Mouse (Mus musculus): ENCODE data around the gene Pfpl. TPM values are rescaled to one million over a fixed set of nuclear protein-coding genes. Genes with fewer than 3 reads are reported as not detected.
A peak's percentile ranks its signal among the peaks of the same experiment; 100 is the strongest.

The Pfpl gene
- total and polyA plus RNA-seq, 2 experiments from 2014 or later: not detected

DNA sequence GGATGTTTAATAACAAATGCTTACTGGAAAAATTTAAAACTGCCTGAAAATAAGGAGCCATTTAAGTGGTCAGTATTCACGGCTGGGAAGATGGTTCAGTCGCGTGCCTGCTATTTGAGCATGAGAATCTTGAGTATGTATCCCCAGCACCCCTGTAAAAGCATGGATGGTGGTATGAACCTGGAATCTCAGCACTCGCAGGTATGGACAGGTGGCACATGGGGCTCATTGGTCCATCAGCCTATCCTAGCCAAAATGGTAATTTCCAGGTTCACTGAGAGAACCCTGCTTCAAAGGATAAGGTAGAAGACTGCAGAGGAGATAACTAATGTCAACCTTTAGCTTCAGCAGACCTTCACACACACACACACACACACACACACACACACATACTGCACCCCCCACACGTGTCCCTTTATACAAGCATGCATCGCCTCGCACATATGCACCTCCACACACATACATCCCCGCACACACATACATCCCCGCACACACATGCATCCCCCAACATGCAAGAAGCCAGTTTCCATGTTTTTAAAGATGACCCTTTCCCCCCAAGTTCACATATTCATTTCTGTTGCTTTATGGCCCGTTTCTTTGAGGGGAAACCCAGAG, 37.9 kb downstream of the Pfpl start:
- Histone ChIP-seq H3K9me3 (ENCODE audit: low read length) (no peaks in the 10 kb centered on the region), H3K9ac (replicated peaks; ENCODE audit: low read length, poor library complexity, severe bottlenecking) (no peak overlapping the region), H3K27me3 (ENCODE audit: insufficient read depth, low read length) (no peaks in the 10 kb centered on the region), H3K36me3 (ENCODE audit: insufficient read depth, low read length) (peaks cover 21% of the 10 kb centered on the region), H3K4me3 (ENCODE audit: low read depth, low read length) (no peak overlapping the region), H3K27ac (ENCODE audit: low read depth, low read length) (no peak overlapping the region), H3K4me1 (ENCODE audit: insufficient read depth, low read length) (no peaks in the 10 kb centered on the region), H3K4me2 (ENCODE audit: low read depth, low read length, poor library complexity, severe bottlenecking) (no peak overlapping the region)
- no peak for TF ChIP-seq CTCF (IDR thresholded peaks at IDR 0.05)
- 92% methylated on average over 10 of the region's 10 CpGs for WGBS
- ATAC-seq (ENCODE audit: low FRiP score) (0 out of 2 replicates have a peak, but pooled peaks have one; percentile 14), DNase-seq (ENCODE audit: low spot score) (no peak)

- no peak overlapping the region for H3K4me2 ChIP-seq (ENCODE audit: low read depth, low read length, poor library complexity, severe bottlenecking)
- no peak overlapping the region for H3K27ac ChIP-seq (ENCODE audit: low read depth, low read length)
- TF ChIP-seq CTCF (IDR thresholded peaks at IDR 0.05): peak; percentile 89
- DNase-seq (ENCODE audit: low spot score): peak; percentile 63
- H3K9ac ChIP-seq (replicated peaks; ENCODE audit: low read length, poor library complexity, severe bottlenecking): no peak overlapping the region
- 25% methylated on average over 7 of the region's 7 CpGs for WGBS
- H3K4me1 ChIP-seq (ENCODE audit: insufficient read depth, low read length): no peaks in the 10 kb centered on the region
- no peak overlapping the region for H3K4me3 ChIP-seq (ENCODE audit: low read depth, low read length)
- peaks cover 26% of the 10 kb centered on the region for H3K36me3 ChIP-seq (ENCODE audit: insufficient read depth, low read length)
- no peaks in the 10 kb centered on the region for H3K9me3 ChIP-seq (ENCODE audit: low read length)
- no peaks in the 10 kb centered on the region for H3K27me3 ChIP-seq (ENCODE audit: insufficient read depth, low read length)
- peak; percentile 34; the same call in 1 of the 2 replicates for ATAC-seq (ENCODE audit: low FRiP score)
Measured at GRCm38 (mm10) chr19:12466204-12466603, 38.5 kb downstream of the Pfpl start.

DNA sequence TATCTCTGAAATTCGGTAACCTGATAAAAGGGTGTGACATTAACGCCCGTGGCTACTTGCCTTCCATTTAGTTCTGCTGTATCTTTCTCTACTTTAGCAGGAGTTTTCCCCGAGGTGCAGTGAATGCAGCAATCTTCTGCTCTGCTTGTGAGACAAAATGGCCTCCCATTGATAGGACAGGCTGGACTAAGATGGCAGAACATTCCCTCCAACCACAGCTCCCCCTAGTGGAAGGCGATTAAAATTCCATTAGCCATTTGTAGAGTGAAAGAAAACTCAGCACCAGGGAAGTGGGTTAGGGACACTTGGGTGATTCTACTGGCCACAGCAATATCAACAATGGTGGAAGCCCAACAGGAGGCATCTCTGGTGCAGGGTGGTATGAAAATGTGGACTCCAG, 39.7 kb downstream of the Pfpl start:
- Histone ChIP-seq H3K36me3 (ENCODE audit: insufficient read depth, low read length) (peaks cover 28% of the 10 kb centered on the region), H3K9me3 (ENCODE audit: low read length) (no peaks in the 10 kb centered on the region), H3K27me3 (ENCODE audit: insufficient read depth, low read length) (no peaks in the 10 kb centered on the region), H3K4me1 (ENCODE audit: insufficient read depth, low read length) (no peaks in the 10 kb centered on the region), H3K4me3 (ENCODE audit: low read depth, low read length) (no peak overlapping the region), H3K27ac (ENCODE audit: low read depth, low read length) (no peak overlapping the region), H3K4me2 (ENCODE audit: low read depth, low read length, poor library complexity, severe bottlenecking) (no peak overlapping the region), H3K9ac (replicated peaks; ENCODE audit: low read length, poor library complexity, severe bottlenecking) (no peak overlapping the region)
- DNase-seq (ENCODE audit: low spot score) (peak; percentile 50), ATAC-seq (ENCODE audit: low FRiP score) (0 out of 2 replicates have a peak, but pooled peaks have one; percentile 32)
- TF ChIP-seq CTCF (IDR thresholded peaks at IDR 0.05): peak; percentile 72
- WGBS: 79% methylated on average over 5 of the region's 5 CpGs

GRCm38 (mm10) chr19:12471866-12472265, 44.2 kb downstream of the Pfpl start:
- 47% methylated on average over 3 of the region's 3 CpGs for WGBS
- ATAC-seq (ENCODE audit: low FRiP score) (no peak), DNase-seq (ENCODE audit: low spot score) (no peak)
- H3K36me3 ChIP-seq (ENCODE audit: insufficient read depth, low read length): peaks cover 39% of the 10 kb centered on the region
- no peaks in the 10 kb centered on the region for H3K27me3 ChIP-seq (ENCODE audit: insufficient read depth, low read length)
- no peak for TF ChIP-seq CTCF (IDR thresholded peaks at IDR 0.05)
- H3K4me1 ChIP-seq (ENCODE audit: insufficient read depth, low read length): no peaks in the 10 kb centered on the region
- H3K9ac ChIP-seq (replicated peaks; ENCODE audit: low read length, poor library complexity, severe bottlenecking): no peak overlapping the region
- no peak overlapping the region for H3K4me2 ChIP-seq (ENCODE audit: low read depth, low read length, poor library complexity, severe bottlenecking)
- H3K27ac ChIP-seq (ENCODE audit: low read depth, low read length): no peak overlapping the region
- H3K4me3 ChIP-seq (ENCODE audit: low read depth, low read length): no peak overlapping the region
- no peaks in the 10 kb centered on the region for H3K9me3 ChIP-seq (ENCODE audit: low read length)

GRCm38 (mm10) chr19:12472381-12472976, 44.8 kb downstream of the Pfpl start:
- no peaks in the 10 kb centered on the region for H3K27me3 ChIP-seq (ENCODE audit: insufficient read depth, low read length)
- H3K4me1 ChIP-seq (ENCODE audit: insufficient read depth, low read length): no peaks in the 10 kb centered on the region
- peaks cover 45% of the 10 kb centered on the region for H3K36me3 ChIP-seq (ENCODE audit: insufficient read depth, low read length)
- WGBS: 85% methylated on average over 5 of the region's 5 CpGs
- no peak for TF ChIP-seq CTCF (IDR thresholded peaks at IDR 0.05)
- ATAC-seq (ENCODE audit: low FRiP score): no peak
- H3K27ac ChIP-seq (ENCODE audit: low read depth, low read length): no peak overlapping the region
- no peak overlapping the region for H3K4me2 ChIP-seq (ENCODE audit: low read depth, low read length, poor library complexity, severe bottlenecking)
- H3K9me3 ChIP-seq (ENCODE audit: low read length): no peaks in the 10 kb centered on the region
- no peak for DNase-seq (ENCODE audit: low spot score)
- H3K4me3 ChIP-seq (ENCODE audit: low read depth, low read length): no peak overlapping the region
- H3K9ac ChIP-seq (replicated peaks; ENCODE audit: low read length, poor library complexity, severe bottlenecking): no peak overlapping the region

- Histone ChIP-seq H3K4me3 (ENCODE audit: low read depth, low read length) (no peak overlapping the region), H3K27me3 (ENCODE audit: insufficient read depth, low read length) (no peaks in the 10 kb centered on the region), H3K9me3 (ENCODE audit: low read length) (no peaks in the 10 kb centered on the region), H3K36me3 (ENCODE audit: insufficient read depth, low read length) (peaks cover 46% of the 10 kb centered on the region), H3K4me2 (ENCODE audit: low read depth, low read length, poor library complexity, severe bottlenecking) (no peak overlapping the region), H3K9ac (replicated peaks; ENCODE audit: low read length, poor library complexity, severe bottlenecking) (no peak overlapping the region), H3K4me1 (ENCODE audit: insufficient read depth, low read length) (no peaks in the 10 kb centered on the region), H3K27ac (ENCODE audit: low read depth, low read length) (no peak overlapping the region)
- WGBS: 85% methylated on average over 4 of the region's 4 CpGs
- DNase-seq (ENCODE audit: low spot score): no peak
- no peak for ATAC-seq (ENCODE audit: low FRiP score)
- no peak for TF ChIP-seq CTCF (IDR thresholded peaks at IDR 0.05)
Measured at GRCm38 (mm10) chr19:12473201-12473641, 45.5 kb downstream of the Pfpl start.

Data from midbrain, postnatal 0 days (tissue).